Mouse (Mus musculus) layer of hippocampus, adult 8-10 months (tissue): ENCODE data around the gene Vwa5b2. TPM values are rescaled to one million over a fixed set of nuclear protein-coding genes. Genes with fewer than 3 reads are reported as not detected.

Experiments
- DNase-seq, 2 experiments: peaks; one replicate each; pipeline ENCODE4 v3.0.0; 2022; ENCODE audit warnings: low spot score in 2 of 2
- total RNA-seq, 4 experiments: library from RNA; stranded (reverse); gene quantifications; 2 replicates each; pipeline ENCODE4 v1.2.4; 2022

Gene Vwa5b2
- 10 to 100 TPM; 35.1 to 40.2 (median 37.2) TPM for total RNA-seq

DNA sequence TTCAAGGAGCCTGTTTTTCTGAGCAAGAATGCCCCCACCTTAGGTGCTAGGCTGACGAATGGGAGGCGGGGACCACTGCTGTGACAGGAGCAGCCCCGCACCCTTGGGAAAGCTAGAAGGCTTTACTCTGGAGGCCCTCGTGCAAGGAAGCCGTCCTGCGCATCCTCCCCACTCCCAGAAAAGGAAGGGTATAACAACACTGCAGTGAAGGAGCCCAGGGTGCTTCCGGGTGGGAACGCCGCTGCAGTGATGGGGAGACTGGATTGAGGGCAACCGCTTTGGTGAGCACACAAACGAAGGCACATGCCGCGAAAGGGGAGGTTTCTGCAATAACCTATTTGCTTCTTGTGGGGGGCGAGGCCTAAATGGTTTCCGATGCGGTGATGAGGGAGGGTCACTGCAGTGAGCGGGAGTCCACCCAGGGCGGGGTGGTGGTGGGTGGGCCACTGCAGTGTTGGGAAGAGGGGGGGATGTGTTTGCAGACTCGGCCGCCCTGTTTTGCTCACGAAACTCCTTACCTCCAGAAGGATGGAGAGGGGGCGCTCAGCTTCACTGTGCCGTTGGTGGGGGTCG is at the start of gene Vwa5b2:
Gene Vwa5b2 (plus strand): TSS at position 106 of the 573 bp plus-strand sequence.
- no peak for DNase-seq

DNA sequence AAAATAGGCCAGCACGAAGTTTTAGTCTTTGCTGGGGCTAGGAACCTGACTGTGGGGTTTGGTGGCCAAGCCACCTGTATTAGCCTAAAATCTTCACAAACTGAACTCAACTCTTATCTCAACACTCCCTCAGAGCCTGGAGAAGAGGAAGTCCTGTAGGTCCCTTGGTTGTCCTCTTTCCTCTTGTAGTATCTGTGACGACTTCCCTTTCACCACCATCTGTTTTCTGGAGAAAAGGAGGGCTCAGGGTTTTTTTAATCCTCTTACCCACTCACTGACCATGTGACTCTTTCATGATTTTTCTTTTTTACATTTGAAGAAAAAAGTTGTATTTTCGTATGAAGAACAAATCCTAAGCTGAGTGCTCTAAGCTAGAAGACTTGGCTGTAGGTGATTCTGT is 49.6 kb upstream of the Vwa5b2 start:
- DNase-seq = no peak

DNA sequence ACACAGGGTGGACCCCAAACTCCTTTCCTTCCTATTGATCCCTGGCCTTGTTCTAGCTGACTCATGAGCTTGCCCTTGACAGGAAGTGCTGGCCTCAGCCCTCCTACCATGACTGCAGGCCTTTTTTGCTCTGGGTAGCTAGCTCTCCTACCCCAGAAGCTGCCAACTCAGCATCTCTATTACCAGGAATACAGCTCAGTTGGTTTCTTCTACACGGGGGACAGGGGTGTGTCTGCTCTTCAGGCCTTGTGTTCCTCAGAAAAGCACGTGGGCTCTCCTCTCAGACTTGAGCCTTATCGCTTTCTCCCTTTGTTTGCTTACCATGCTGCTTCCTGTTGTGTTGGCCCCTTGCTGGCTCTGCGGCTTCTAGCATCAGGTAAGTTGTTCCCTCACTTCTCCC is 48.8 kb upstream of the Vwa5b2 start:
- no peak for DNase-seq

DNA sequence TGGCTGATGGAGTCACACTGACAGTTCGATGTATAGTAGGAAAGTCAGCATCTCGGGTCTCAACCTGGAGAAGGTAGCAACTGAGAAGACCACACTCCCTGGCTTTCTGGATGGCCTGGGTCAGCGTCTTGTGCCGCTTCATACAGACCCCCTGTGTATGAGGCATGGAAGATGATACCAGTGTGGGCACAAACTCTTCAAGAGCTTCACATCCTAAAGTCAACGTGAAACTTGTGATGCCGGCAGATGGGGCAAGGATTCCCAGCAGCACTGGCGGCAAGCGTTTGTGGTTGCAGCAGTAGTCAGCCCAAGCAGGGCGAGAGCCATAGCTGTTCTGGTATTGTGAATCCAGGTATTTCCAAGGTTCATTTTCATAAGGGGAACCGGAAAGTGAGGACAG is 43.6 kb upstream of the Vwa5b2 start:
- DNase-seq = no peak

DNA sequence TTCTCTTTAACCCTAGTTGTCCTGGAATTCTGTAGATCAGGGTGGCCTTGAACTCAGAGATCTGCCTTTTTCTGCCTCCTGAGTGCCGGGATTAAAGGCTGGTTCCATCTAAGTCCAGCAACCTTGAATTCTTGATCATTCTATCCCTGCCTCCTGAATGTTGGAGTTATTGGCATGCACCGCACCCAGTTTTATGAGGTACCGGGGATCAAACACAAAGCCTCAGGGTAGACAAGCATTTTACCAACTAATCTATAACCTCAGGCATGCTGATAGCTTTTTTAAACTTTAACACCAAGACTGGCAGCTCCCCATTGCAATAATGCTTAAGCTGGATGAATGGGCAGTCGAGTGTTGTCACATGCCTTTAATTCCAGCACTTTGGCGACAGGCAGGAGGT is 41.8 kb upstream of the Vwa5b2 start:
- no peak for DNase-seq

DNA sequence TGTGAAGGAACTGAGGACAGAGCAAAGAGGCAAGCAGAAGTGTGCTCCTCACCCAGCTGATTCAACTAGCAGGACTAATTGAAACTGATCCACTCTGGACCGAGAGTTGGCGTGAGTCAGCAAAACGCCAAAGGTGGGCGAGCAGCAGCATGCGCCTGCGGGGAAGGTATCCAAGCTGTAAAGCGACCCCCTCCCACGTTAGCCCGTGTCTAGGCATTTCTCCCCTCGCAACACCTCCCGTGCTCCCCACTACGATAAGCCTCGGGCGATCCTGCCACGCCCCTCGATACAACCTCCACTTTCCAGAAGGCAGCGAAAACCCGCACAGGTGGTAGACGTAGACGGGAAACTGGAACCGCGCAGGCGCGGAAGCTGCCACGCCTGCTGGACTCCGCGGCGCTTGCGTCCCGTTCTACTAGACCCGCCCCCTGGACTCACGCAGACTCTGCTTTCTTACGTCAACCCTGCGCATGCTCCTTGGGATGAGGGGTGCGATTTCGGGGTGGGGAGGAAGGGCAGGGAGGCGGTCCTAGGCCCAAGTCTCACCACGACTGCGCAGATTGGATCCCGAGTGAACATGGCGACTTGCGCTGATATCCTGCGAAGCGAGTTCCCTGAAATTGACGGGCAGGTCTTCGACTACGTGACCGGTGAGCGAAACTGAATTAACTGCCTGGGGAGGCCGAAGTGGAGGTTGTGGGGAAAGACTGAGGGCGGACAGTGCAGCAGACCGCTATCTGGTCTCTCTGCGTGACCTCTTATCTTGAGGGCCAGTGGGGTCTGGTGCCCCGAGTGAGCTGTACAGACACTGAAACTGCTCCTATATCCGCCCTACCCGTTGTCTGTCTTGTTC is 40.9 kb upstream of the Vwa5b2 start, which contains the start of gene Abcf3:
Gene Abcf3 (plus strand): TSS at position 482 of the 853 bp plus-strand sequence.
- peak; percentile 98 for DNase-seq

DNA sequence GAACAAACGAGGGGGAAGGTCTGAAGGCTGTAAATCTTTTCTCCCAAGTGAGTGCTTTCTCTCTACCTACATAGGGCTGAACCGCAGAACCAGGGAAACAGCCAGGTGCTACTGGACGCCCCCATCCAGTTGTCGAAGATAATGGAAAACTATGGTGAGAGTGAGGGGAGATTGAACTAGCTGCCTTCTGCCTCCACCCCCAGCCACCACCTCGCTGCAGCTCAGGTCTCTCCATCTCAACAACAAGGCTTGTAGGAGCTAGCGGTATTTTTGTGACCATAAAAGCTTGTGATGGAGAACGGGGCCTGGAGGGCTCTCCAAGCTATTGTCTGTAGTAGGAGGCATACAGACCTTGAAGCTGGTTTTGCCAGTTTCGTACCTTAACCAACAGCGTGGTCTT is 40.1 kb upstream of the Vwa5b2 start:
- DNase-seq = no peak

DNA sequence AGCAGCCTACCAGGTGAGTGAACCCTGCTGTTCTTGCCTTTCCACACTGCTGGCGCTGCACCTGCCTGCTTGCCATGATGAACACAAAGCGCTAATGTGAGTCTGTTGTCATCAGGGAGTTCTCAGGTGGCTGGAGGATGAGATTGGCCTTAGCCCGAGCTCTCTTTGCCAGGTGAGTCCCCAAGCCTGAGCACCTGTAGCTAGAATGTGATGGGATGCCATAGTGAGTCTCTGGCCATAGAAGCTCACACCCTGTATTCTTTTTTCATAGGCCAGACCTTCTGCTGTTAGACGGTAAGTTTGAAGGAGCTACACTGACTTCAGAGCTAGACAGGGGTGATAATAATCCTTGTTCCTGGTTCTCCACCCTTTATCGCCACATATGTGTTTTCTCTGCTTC is 37.6 kb upstream of the Vwa5b2 start:
- no peak for DNase-seq

DNA sequence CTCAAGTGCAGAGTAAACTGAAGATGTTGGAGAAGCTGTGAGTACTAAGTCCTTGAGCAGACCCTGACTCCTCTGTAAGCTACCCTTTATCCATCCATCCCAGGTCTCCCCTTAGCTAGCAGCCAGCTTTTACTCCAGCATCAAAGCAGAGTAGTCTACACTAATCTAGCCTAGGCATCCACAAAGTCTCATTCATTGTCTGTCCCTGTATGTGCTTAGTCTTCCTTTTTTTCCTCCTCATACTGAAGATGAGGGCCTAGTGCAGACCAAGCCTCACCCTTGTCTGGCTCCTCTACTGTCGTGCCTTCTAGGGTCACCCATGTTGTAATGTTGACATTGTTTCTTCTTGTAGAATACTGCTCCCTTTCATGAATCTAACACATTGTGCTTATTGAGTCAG is 36.7 kb upstream of the Vwa5b2 start:
- no peak for DNase-seq

DNA sequence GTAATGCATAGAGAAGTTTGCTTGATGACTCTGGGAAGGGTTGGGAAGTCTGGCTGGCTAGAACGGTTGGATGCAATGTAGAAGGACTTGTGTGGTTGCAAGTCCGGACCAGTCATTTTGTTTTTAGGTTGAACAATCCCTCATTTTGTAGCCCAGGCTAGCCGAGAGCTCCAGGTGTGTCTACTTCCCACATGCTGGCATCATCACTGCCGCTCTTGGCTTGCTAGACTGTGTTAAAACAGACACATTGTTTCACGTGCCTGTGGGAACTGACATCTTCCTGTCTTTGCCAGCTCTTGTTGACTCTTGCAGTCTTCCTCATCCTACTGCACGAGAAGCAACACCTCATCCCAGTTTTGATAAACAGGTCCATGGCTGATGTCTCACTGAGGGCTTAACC is 34.3 kb upstream of the Vwa5b2 start:
- DNase-seq = no peak

DNA sequence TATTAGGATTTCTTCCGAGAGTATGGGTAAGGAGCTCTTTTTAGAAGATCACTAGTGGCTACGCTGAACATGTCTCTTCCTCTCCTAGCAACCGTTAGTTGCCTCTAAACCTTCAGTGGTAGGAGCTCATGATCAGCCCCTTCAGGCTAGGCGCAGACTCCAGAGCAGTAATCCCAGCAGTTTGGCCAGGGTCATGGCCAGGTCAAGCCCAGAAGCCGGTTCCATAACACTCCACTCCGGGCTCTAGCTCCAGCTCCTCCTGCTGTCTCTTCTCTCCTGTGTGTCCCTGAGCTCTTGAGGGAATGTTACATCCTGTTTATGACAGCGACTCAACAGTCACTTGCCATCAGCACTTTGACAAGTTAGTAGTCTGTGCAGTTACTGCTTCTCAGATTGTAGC is 31.9 kb upstream of the Vwa5b2 start:
- DNase-seq = no peak

DNA sequence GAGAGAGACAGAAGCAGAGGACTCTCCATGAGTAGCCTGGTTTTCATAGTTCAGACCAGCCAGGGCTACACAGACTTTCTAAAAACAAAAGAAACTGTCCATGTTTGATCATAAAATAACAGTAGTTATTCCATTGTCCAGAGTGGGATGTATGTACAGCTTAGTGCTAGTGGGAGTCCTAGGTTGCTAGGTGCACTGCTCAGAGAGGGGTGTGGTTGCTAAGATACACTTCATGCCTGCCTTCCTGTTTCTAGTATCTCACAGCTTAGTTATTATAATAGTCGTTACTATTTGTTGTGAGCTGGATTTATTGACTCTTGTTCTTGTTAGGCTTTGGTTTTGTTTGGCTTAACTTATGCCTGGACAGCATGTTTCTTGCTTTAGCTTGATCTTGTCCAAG is 24.2 kb upstream of the Vwa5b2 start:
- DNase-seq = no peak

DNA sequence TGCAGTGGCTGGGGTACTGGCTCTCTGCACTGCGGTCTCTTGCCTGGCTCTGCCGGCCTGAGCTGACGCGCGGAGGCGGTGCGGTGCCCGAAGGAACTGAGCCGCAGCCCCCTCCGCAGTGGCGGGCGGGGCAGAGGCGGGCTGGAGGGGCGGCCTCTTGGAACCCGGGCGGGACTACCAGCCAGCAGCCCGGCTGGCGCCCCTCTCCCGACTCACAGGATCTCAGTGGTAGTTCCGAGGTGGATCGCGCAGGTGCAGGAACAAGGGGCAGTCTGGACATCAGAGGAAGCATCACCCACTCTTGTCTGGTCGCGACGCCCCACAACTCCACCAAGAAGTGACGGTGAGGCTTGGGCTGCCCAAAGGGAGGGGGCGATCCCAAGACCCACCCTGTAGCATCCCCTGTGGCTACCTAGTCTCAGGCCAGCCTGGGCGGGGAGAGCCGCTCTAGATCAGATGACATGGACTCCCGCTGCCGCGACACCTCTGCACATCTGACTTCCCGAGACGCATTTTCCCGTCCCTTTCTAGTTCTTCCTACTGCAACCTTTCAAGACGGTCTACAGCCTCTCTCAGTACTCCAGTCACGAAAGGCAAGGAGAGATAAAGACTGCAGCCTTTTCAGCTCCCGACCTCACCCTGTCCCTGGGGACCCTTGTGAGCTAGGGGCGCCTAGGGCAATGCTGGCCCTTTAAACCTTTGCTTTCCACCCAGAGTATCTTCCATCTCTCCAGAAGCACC is 838 bp downstream of the Vwa5b2 start:
- peak in 1 of 2 experiments; percentile 34 for DNase-seq

DNA sequence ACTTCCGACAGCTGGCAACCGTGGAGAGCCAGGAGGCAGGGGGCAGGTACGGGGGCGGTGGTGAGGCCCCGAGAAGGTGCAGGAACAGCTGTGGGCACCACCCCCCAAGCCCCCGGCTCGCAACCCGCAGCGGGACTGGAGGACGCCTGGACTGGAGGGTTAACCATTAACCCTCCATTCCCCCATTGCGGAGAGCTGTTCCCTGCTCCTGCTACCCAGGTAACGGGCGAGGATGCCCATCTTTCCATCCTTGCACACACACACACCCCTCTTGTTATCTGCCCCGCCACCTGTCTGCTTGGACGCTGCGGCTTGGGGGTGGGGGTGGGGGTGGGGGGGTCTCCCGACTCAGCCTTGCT is 1.4 kb downstream of the Vwa5b2 start:
- no peak for DNase-seq

DNA sequence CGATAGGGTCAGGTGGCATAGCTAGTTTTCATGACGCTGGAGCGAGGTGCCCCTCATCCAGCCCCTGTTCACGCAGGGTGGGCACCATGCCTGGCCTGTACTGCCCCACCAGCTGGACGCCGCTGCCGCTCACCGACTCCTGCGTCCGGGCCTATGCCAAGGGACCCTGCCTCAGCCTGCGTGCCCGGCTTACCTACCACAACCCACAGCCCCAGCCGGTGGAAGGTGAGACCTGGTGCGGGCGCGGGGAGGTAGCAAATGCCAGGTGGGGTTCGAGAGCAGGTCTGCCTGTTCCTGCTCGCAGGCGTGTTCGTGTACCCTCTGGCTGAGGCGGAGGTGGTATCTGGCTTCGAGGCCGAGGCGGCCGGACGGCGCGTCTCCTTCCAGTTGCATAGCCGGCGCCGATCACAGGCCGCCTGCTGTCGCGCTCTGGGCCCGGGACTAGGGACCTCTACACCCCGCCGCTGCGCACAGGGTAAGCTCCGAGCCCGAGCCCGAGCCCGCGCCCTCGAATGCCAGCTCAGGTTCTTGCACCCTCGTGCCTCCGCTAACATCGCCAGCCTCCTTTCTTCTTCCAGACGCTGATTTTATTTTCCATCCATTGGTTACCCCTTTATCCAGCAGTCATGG is 1.9 kb downstream of the Vwa5b2 start:
- no peak for DNase-seq

DNA sequence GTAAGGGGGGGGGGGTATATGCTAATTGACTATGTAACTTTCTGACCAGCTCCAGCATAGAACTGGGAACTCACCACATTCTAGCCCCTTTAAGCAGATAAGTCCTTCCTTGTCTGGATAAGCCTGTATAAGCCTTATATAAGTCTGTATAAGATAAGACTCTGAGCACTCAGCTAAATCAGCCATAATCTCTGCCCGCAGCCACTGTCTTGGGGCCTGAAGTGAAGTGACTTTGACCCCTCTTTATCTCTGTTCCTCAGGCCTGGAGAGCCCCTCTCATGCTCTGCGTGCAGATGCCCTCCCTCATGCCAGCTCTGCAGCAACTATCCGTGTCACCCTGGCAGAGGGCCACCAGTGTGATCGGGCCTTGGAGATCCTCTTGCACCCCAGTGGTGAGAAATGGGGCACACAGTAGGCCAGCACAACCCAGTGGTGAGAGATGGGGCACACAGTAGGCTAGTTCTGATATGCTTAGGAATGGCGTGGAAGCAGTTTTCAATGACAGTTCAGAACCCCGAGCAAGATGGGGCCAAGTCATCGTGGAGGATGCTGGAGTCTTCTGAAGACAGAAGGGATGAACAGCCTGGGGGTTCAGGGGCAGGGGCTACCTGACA is 5.9 kb downstream of the Vwa5b2 start:
- no peak for DNase-seq

DNA sequence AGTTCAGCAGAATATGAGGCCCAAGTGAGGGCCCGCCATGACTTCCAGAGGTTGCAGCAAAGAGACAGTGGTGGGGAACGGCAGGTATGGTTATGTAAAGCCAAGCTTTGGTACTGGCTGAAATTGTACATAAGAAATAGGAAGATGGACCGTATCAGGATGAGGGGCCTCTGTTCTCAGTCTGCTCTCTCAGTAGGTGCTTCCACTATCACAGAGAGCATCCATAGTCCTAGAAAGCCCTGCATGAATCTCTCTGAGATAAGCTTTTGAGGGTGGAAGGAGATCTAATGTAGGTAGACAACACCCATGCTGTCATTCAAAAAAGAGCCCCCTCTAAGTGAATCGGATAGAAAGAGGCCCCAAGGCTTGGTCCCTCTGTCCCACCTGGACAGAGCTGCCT is 6.5 kb downstream of the Vwa5b2 start:
- DNase-seq = no peak

DNA sequence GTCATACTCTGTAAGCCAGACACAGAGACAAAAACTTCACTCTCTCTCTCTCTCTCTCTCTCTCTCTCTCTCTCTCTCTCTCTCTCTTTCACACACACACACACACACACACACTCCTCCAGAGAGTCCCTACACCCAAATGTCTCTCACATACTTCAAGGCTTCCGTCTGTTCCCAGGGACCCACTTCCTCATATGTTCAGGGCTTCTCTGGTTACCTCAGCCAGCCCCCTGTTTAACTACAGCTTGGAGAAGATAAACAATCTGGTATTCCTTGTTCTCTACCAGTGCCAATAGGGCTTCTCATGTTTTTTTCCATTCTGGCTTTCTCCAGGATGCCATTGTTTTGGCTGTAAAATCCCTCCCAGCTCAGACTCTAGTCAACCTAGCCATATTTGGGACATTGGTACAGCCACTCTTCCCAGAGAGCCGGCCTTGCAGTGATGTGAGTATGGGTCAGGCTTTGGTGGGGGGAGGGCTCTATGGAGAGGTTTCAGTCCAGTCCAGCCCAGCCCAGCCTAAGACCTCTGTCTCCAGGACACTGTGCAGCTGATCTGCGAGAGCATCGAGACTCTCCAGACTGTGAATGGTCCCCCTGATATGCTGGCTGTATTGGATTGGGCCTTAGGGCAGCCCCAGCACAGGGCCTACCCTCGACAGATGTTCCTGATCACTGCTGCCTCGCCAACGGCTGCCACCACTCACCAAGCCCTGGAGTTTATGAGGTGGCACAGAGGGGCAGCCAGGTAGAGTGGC is 7.6 kb downstream of the Vwa5b2 start:
- DNase-seq = no peak

DNA sequence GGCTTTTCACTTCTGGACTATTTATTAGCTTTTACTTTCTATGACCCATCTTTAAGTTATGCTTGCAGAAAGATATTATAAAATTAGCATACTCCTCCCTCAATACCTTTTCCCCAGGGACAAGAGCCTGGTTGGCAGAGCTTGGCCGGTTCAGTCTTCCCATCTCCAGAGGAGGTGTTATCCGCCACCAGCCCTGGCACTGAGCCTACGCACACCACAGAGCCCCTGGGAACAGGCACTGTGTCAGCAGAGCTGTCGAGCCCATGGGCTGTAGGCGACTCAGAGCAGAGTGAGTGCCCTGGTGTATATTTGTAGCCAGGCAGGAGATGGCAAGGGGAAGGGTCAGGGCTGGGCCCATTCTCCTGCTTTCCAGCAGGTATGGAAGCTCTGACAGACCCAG is 11.2 kb downstream of the Vwa5b2 start:
- no peak for DNase-seq

DNA sequence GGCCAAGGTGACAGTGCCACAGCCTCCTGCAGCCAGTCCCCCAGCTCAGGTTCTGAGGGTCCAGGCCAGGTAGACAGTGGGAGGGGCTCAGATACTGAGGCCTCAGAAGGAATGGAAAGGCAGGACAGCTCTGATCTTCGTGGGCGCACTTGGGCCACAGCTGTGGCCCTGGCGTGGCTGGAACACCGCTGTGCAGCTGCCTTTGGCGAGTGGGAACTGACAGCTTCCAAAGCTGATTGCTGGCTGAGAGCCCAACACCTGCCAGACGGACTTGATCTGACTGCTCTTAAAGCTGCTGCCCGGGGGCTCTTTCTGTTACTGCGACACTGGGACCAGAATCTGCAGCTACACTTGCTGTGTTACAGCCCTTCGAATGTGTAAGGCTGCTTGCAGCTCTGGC is 15.4 kb downstream of the Vwa5b2 start:
- DNase-seq = no peak
